Mouse (Mus musculus) skeletal muscle tissue, adult 2 months (tissue): ENCODE results near the gene Tmem200b.

Experiments used
- DNase-seq: peaks from one replicate; pipeline ENCODE4 v3.0.0-alpha.2; 2012; ENCODE audit warnings: low read depth, low spot score

Gene Tmem200b

DNA sequence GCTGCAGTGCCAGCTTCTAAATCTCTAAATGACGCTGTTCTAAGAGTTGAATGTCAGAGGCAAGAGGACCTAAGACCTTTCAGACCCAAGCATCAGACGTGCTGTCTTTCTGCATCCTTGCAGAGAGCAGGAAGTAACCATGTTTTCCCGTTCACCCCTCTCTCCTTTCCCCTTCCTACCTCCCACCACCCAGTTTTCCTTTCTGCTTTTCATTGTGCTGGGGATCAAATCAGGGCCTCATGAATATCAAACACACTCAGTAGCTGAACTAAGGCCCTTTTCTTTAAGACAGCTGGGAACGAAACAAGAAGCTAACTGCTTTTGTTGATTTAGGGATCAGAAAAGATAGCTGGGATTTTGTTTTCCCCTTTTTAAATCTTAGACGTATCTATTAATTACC, 28.3 kb downstream of the Tmem200b start:
- no peak for DNase-seq

GRCm38 (mm10) chr4:131950657-131951056, 29.1 kb downstream of the Tmem200b start:
- no peak for DNase-seq

DNA sequence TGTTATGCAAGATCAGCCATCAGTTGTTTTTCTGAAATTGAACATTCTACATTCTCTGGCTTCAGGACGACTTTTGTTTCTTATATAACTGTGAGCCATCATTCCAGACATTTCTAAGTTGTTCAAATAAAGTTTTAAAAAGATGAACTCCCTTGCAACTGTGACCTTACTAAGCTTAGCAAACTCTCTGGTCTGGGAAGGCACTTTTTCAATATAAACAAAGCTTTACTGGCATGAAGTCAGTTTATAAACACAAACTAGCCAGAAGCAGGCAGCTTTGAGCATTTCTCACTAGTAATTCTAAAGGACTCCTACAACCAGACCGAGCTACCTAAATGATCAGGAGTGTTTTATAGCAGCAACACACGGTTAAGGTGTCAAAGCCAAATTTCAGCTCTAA, 35.6 kb downstream of the Tmem200b start:
- DNase-seq = no peak

GRCm38 (mm10) chr4:131968873-131969272, 47.3 kb downstream of the Tmem200b start:
- no peak for DNase-seq

GRCm38 (mm10) chr4:131970244-131970853, 48.8 kb downstream of the Tmem200b start:
- no peak for DNase-seq
